Mouse (Mus musculus): ENCODE data around the gene Daam2.

DNA sequence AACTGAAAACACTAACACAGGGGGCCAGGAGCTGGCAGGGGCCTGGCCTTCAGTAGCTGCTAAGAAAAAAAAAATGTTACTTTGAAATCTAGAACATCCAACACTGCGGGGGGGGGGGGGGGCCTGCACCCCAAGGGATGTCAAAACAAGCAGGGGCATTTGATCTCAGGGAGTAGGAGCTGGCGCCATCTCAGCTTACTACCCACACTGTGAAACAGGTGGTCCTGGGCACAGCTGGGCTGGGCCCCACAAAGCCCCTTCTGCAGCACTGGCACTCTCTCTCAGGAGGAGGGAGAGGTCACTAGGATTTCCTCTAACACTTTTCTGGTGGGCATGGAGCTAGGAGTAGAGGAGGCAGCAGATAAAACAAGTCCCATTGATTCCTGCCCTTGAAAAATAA lies 39.6 kb downstream of the Daam2 start:
- no peak for TF ChIP-seq CTCF (IDR thresholded peaks at IDR 0.05; ENCODE audit: extremely low read depth, insufficient read length, insufficient replicate concordance, low read depth, low read length)
- TF ChIP-seq POLR2A (IDR thresholded peaks at IDR 0.05; ENCODE audit: low read depth, low read length) = no peak
